Mouse (Mus musculus): ENCODE measurements around the gene Btg3. TPM values are rescaled to one million over a fixed set of nuclear protein-coding genes. Genes with fewer than 3 reads are reported as not detected.

The Btg3 gene
- total RNA-seq (2012; rRNA removed) (21.6 and 30.9 TPM in 2 replicates), total RNA-seq (2014; rRNA removed) (72.2 and 83.2 TPM in 2 replicates), polyA plus RNA-seq (2012; ENCODE audit: insufficient read length, low read depth) (34.9 and 43.9 TPM in 2 replicates)

DNA sequence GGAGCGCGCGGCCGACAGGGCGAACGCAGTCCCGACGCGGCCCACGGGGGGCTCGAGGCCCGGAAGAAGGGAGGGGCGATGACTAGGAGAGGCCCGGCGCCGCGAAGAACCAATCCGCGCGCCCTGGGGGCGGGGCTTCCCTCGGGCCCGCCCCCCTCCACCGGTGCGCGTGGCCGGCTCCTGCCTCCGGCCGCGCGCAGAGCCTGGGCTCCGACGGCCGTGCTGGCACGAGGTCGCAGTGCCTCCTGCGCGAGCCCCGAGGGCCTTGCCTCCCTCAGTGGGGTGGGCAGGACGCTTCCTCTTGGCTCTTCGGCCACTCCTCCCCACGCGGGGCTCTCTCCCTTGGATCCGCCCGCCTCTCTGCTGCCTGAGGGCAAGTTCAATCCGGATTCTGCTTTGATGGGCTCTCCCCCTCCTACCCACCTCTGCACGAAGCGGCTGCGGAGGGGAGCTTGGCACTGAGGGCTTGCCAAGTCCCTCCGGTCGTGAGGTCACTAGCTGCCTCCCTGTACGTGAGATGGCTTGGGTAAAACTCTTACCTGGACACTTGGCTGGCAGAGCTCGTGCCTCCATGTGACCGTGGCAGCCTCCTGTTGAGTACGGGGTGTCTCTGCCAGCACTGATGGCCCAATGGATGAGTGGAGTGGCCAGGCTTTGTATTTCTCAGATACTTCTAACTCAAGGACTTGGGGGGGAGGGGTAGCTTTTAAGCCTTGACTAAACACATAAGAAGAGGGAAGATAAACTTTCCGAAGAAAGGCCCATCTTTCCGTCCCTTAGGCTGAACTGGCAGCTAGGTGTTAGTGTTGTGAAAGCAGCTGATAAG lies at the start of gene Btg3:
Gene Btg3, minus strand, starts transcription at position 448 of the 826 bp plus-strand sequence.
- Histone ChIP-seq H3K9ac (ENCODE audit: insufficient read depth, low read depth) (peak within 1 kb of the TSS; percentile 88), H3K4me1 (ENCODE audit: control insufficient read depth in 1 of 2, insufficient read depth in 2 of 2) (peaks cover under 1 to 28% of the 10 kb centered on the region in 2 experiments; a peak in 3 of 4 replicates)
- dilution Hi-C loops (cut with MboI; ENCODE audit: extremely low pct_ligation_motif_present, extremely low pct_unique_long_range_greater_than_20kb, low sequenced_read_pairs) = no loop called here

DNA sequence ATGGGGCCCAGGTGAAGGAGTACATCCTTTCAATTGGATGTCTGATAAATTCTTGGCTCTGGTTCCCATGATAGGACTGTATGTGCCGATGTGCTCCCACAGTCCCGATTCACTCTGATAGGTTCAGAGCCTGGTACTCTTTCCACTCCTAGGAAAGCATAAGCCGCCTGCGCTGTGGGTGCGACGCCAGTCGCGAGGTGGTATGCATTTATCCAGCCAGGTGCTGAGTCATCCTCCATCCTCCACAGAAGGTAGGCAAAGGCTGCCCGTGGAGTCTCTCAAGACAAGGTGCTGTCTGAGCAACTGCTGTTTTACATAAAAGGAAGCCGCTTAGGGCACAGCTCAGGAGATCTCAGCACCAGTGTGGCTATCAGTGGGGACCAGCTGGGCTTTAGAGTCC lies 40.7 kb upstream of the Btg3 start:
- DNase-seq (ENCODE audit: extremely low read depth) = no peak
- Histone ChIP-seq H3K4me2 (ENCODE audit: insufficient read depth, low read depth, poor library complexity, severe bottlenecking) (no peak overlapping the region), H3K9ac (ENCODE audit: insufficient read depth, low read depth) (no peak overlapping the region), H3K4me1 (ENCODE audit: control insufficient read depth in 1 of 2, insufficient read depth in 2 of 2) (peaks cover 0 to 6% of the 10 kb centered on the region in 2 experiments; a peak in 1 of 4 replicates), H3K4me3 (replicated peaks in 1 of 3; ENCODE audit: low read depth in 2 of 3, low read length in 2 of 3, poor library complexity in 1 of 3) (no peak overlapping the region), H3K9me3 (replicated peaks; ENCODE audit: low read length) (peaks cover 2% of the 10 kb centered on the region), H3K27me3 (replicated peaks) (no peaks in the 10 kb centered on the region), H3K79me2 (replicated peaks; ENCODE audit: control insufficient read depth, extremely low read depth, insufficient read depth, poor library complexity, severe bottlenecking) (no peaks in the 10 kb centered on the region), H3K36me3 (replicated peaks in 1 of 2; ENCODE audit: control insufficient read depth in 1 of 2, insufficient read depth in 1 of 2, low read length in 1 of 2) (no peaks in the 10 kb centered on the region), H3K27ac (ENCODE audit: insufficient read depth, low read depth) (no peak overlapping the region)
- in situ Hi-C loops (cut with MboI; ENCODE audit: low pct_ligation_motif_present, low pct_unique_long_range_greater_than_20kb, low sequenced_read_pairs) (no loop called here), dilution Hi-C loops (cut with MboI; ENCODE audit: extremely low pct_ligation_motif_present, extremely low pct_unique_long_range_greater_than_20kb, low sequenced_read_pairs) (no loop called here)
- TF ChIP-seq ETS1 (conservative IDR thresholded peaks at IDR 0.05; ENCODE audit: low read depth, low read length) (no peak), EP300 (IDR thresholded peaks at IDR 0.05; ENCODE audit: low read length) (no peak), IRF4 (IDR thresholded peaks at IDR 0.05; ENCODE audit: low read depth, low read length) (no peak), JUN (IDR thresholded peaks at IDR 0.05; ENCODE audit: insufficient read depth, low read depth, low read length) (no peak), NRF1 (IDR thresholded peaks at IDR 0.05; ENCODE audit: low read depth, low read length) (no peak), JUND (conservative IDR thresholded peaks at IDR 0.05; ENCODE audit: low read depth, low read length) (no peak), CHD2 (IDR thresholded peaks at IDR 0.05; ENCODE audit: low read length) (no peak), GABPA (IDR thresholded peaks at IDR 0.05; ENCODE audit: insufficient replicate concordance, low read depth, low read length) (no peak), MAZ (IDR thresholded peaks at IDR 0.05; ENCODE audit: low read depth, low read length) (no peak), KAT2A (IDR thresholded peaks at IDR 0.05; ENCODE audit: insufficient replicate concordance, low read length) (no peak), TBP (conservative IDR thresholded peaks at IDR 0.05; ENCODE audit: low read depth, low read length) (no peak), USF2 (conservative IDR thresholded peaks at IDR 0.05; ENCODE audit: low read depth, low read length) (no peak), TCF12 (IDR thresholded peaks at IDR 0.05; ENCODE audit: low read depth, low read length) (no peak), ZKSCAN1 (IDR thresholded peaks at IDR 0.05; ENCODE audit: borderline replicate concordance, low read depth, low read length) (no peak)

More for the DNA sequence above, at the start of gene Btg3:
- H3K36me3 ChIP-seq (replicated peaks in 1 of 2; ENCODE audit: control insufficient read depth in 1 of 2, insufficient read depth in 1 of 2, low read length in 1 of 2) = peaks cover 7 to 11% of the 10 kb centered on the region in 2 experiments
- peaks cover 41% of the 10 kb centered on the region for H3K79me2 ChIP-seq (replicated peaks; ENCODE audit: control insufficient read depth, extremely low read depth, insufficient read depth, poor library complexity, severe bottlenecking)
- peak within 1 kb of the TSS; percentile 87 for H3K27ac ChIP-seq (ENCODE audit: insufficient read depth, low read depth)
- H3K9me3 ChIP-seq (replicated peaks; ENCODE audit: low read length) = no peaks in the 10 kb centered on the region
- peak; percentile 91 for DNase-seq (ENCODE audit: extremely low read depth)
- in situ Hi-C loops (cut with MboI; ENCODE audit: low pct_ligation_motif_present, low pct_unique_long_range_greater_than_20kb, low sequenced_read_pairs) = no loop called here
- H3K4me2 ChIP-seq (ENCODE audit: insufficient read depth, low read depth, poor library complexity, severe bottlenecking) = peak within 1 kb of the TSS; percentile 78
- peaks cover 2% of the 10 kb centered on the region for H3K27me3 ChIP-seq (replicated peaks)
- peak; percentile 85; the same call in 1 of the 2 replicates for TF ChIP-seq MYC (IDR thresholded peaks at IDR 0.05; ENCODE audit: low read depth, low read length)
- no peak for TF ChIP-seq KAT2A (IDR thresholded peaks at IDR 0.05; ENCODE audit: insufficient replicate concordance, low read length)
- TF ChIP-seq MAFK (IDR thresholded peaks at IDR 0.05; ENCODE audit: insufficient replicate concordance, low read length) = no peak
- TF ChIP-seq TCF12 (IDR thresholded peaks at IDR 0.05; ENCODE audit: low read depth, low read length) = peak; percentile 69
- no peak for TF ChIP-seq ZNF384 (IDR thresholded peaks at IDR 0.05; ENCODE audit: low read depth, low read length)
- no peak for TF ChIP-seq EP300 (IDR thresholded peaks at IDR 0.05; ENCODE audit: low read length)
- TF ChIP-seq ELF1 (IDR thresholded peaks at IDR 0.05; ENCODE audit: low read depth, low read length) = peak; percentile 83
- no peak for TF ChIP-seq ZC3H11A (IDR thresholded peaks at IDR 0.05; ENCODE audit: low read depth, low read length)
- TF ChIP-seq SIN3A (IDR thresholded peaks at IDR 0.05; ENCODE audit: low read length) = peak; percentile 27; the same call in 1 of the 2 replicates
- peak; percentile 53 for TF ChIP-seq BHLHE40 (IDR thresholded peaks at IDR 0.05; ENCODE audit: low read depth, low read length)
- TF ChIP-seq RAD21 (IDR thresholded peaks at IDR 0.05; ENCODE audit: low read depth, low read length) = no peak
- TF ChIP-seq USF1 (IDR thresholded peaks at IDR 0.05; ENCODE audit: low read depth, low read length) = no peak
- no peak for TF ChIP-seq UBTF (IDR thresholded peaks at IDR 0.05; ENCODE audit: low read depth, low read length)
- TF ChIP-seq MXI1 (IDR thresholded peaks at IDR 0.05; ENCODE audit: low read depth, low read length) = no peak
- no peak for TF ChIP-seq SMC3 (IDR thresholded peaks at IDR 0.05; ENCODE audit: low read depth, low read length)
- no peak for TF ChIP-seq IRF4 (IDR thresholded peaks at IDR 0.05; ENCODE audit: low read depth, low read length)
- TF ChIP-seq HCFC1 (IDR thresholded peaks at IDR 0.05; ENCODE audit: low read depth, low read length) = no peak; the same call in 1 of the 2 replicates
- TF ChIP-seq E2F4 (IDR thresholded peaks at IDR 0.05; ENCODE audit: insufficient replicate concordance, low read depth, low read length) = no peak
- no peak for TF ChIP-seq GABPA (IDR thresholded peaks at IDR 0.05; ENCODE audit: insufficient replicate concordance, low read depth, low read length)
- TF ChIP-seq PAX5 (IDR thresholded peaks at IDR 0.05; ENCODE audit: low read length) = no peak
- no peak for TF ChIP-seq MEF2A (IDR thresholded peaks at IDR 0.05; ENCODE audit: borderline replicate concordance, low read depth, low read length)
- no peak for TF ChIP-seq ZKSCAN1 (IDR thresholded peaks at IDR 0.05; ENCODE audit: borderline replicate concordance, low read depth, low read length)
- no peak for TF ChIP-seq CTCF (conservative IDR thresholded peaks at IDR 0.05 in 1 of 2, IDR thresholded peaks at IDR 0.05 in 1 of 2; ENCODE audit: low read depth in 2 of 2, low read length in 2 of 2)
- peak; percentile 69 for TF ChIP-seq NRF1 (IDR thresholded peaks at IDR 0.05; ENCODE audit: low read depth, low read length)
- TF ChIP-seq RCOR1 (conservative IDR thresholded peaks at IDR 0.05; ENCODE audit: low read depth, low read length) = no peak
- no peak for TF ChIP-seq CHD2 (IDR thresholded peaks at IDR 0.05; ENCODE audit: low read length)
- TF ChIP-seq POLR2A (IDR thresholded peaks at IDR 0.05; ENCODE audit: low read depth, low read length) = peak; percentile 91
- no peak for TF ChIP-seq ETS1 (conservative IDR thresholded peaks at IDR 0.05; ENCODE audit: low read depth, low read length)
- no peak; the same call in 1 of the 2 replicates for TF ChIP-seq MAZ (IDR thresholded peaks at IDR 0.05; ENCODE audit: low read depth, low read length)
- TF ChIP-seq MAX (IDR thresholded peaks at IDR 0.05; ENCODE audit: low read length) = peak; percentile 91
- TF ChIP-seq POLR2AphosphoS2 (IDR thresholded peaks at IDR 0.05; ENCODE audit: low read depth, low read length) = peak; percentile 80; the same call in 1 of the 2 replicates
- peak; percentile 47; the same call in 1 of the 2 replicates for TF ChIP-seq TBP (conservative IDR thresholded peaks at IDR 0.05; ENCODE audit: low read depth, low read length)
- no peak for TF ChIP-seq JUN (IDR thresholded peaks at IDR 0.05; ENCODE audit: insufficient read depth, low read depth, low read length)
- no peak for TF ChIP-seq USF2 (conservative IDR thresholded peaks at IDR 0.05; ENCODE audit: low read depth, low read length)
- TF ChIP-seq CHD1 (IDR thresholded peaks at IDR 0.05; ENCODE audit: low read depth, low read length) = no peak
- TF ChIP-seq JUND (conservative IDR thresholded peaks at IDR 0.05; ENCODE audit: low read depth, low read length) = no peak
- peak; percentile 93 for TF ChIP-seq NELFE (IDR thresholded peaks at IDR 0.05; ENCODE audit: low read depth, low read length)
- TF ChIP-seq ZMIZ1 (IDR thresholded peaks at IDR 0.05; ENCODE audit: low read depth, low read length) = peak; percentile 87
- peak within 1 kb of the TSS; percentile 59 to 99 (median 99) for H3K4me3 ChIP-seq (replicated peaks in 1 of 3; ENCODE audit: low read depth in 2 of 3, low read length in 2 of 3, poor library complexity in 1 of 3)
